Mouse (Mus musculus): ENCODE measurements at regions not wholly inside any gene's neighbourhood (a gene's known extent, or its start where the extent isn't known, plus 50 kb on each side); places are given as distances from the start of the nearest gene placed in this dataset.

DNA sequence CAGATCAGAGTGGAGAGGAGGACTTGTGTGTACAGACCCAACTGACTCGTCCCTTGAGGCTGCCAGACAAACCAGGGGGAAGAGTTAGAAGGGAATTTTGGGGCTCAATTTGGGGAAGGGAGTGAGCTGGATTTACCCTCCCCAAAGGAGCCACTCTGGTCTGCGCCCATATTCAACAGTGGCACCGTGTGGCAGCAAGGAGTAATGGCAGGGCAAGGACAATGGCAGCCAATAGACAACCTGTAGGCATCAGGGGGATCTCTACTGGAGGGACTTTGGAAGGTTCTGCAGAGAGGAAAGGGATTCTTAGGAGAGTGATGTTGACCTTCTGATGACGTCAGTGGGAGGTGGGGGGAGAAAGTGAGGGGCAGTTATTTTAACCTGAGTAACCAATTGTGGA lies 1590.7 kb upstream of the Gulo start:
- no peak for ATAC-seq (ENCODE audit: insufficient number of reproducible peaks, low FRiP score, low TSS enrichment, low read depth)
- H3K27ac ChIP-seq (replicated peaks), result no peak overlapping the region
- no peaks in the 10 kb centered on the region for H3K36me3 ChIP-seq
- H3K4me3 ChIP-seq (replicated peaks), result no peak overlapping the region
- H3K9ac ChIP-seq, result no peak overlapping the region
- no peaks in the 10 kb centered on the region for H3K4me1 ChIP-seq
- H3K4me2 ChIP-seq (replicated peaks), result no peak overlapping the region
- 21% methylated on average over 4 of the region's 4 CpGs for WGBS
- H3K27me3 ChIP-seq, result peaks cover 6% of the 10 kb centered on the region
- no peaks in the 10 kb centered on the region for H3K9me3 ChIP-seq (replicated peaks)

DNA sequence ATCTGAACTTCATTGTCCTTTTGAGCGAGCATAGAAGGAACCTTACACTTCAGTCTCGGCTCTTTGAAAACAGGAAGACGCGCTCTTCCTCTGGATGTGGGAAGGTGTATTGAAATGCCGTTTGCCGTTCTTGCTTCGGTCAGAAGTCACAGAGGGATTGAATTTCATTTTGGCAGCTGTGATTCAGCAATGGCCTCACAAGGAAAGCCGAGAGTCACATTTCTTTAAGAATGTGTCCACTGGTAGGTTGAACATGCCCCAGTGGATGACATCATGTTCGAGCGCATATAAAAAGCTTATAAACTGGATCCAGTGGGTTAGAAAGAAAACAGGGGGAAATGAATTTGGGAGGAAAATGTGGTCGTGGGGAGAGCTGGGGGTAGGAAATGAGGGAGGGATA lies 1579.6 kb upstream of the Gulo start:
- ATAC-seq (ENCODE audit: insufficient number of reproducible peaks, low FRiP score, low TSS enrichment, low read depth), result no peak
- Histone ChIP-seq H3K4me1 (no peaks in the 10 kb centered on the region), H3K9ac (no peak overlapping the region), H3K9me3 (replicated peaks) (no peaks in the 10 kb centered on the region), H3K4me3 (replicated peaks) (no peak overlapping the region), H3K36me3 (no peaks in the 10 kb centered on the region), H3K27ac (replicated peaks) (no peak overlapping the region), H3K4me2 (replicated peaks) (no peak overlapping the region), H3K27me3 (no peaks in the 10 kb centered on the region; the same call in 1 of the 2 replicates)
- 54% methylated on average over 11 of the region's 11 CpGs for WGBS

DNA sequence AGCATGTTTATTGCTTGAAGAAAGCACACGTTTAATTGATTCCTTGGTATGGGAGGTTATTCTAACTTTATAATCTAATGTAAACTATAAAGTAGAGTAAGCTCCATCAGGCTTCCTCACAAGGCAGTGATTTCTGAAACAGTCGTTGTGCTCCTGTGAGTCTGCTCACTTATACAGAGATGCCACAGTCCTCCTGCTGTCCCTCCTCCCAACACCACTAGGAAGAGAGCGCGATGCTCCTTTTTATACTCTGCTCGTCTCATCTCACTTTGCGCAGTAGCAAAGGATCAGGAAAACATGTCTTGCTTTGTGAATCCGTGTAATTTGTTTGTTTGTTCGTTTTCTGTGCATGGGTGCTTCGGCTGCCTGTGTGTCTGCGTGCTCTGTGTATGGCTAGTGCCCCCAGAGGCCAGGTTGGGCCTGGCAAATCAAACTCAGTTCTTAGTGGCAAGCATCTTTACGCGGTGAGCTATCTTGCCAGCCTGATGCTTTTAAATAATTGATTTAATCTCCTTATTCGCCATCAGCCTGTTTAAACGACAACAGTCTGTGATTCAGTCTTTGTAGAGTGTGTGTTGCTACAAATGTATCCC lies 1575.5 kb upstream of the Gulo start:
- WGBS, result 57% methylated on average over 14 of the region's 14 CpGs
- H3K4me2 ChIP-seq (replicated peaks), result no peak overlapping the region
- no peak for ATAC-seq (ENCODE audit: insufficient number of reproducible peaks, low FRiP score, low TSS enrichment, low read depth)

DNA sequence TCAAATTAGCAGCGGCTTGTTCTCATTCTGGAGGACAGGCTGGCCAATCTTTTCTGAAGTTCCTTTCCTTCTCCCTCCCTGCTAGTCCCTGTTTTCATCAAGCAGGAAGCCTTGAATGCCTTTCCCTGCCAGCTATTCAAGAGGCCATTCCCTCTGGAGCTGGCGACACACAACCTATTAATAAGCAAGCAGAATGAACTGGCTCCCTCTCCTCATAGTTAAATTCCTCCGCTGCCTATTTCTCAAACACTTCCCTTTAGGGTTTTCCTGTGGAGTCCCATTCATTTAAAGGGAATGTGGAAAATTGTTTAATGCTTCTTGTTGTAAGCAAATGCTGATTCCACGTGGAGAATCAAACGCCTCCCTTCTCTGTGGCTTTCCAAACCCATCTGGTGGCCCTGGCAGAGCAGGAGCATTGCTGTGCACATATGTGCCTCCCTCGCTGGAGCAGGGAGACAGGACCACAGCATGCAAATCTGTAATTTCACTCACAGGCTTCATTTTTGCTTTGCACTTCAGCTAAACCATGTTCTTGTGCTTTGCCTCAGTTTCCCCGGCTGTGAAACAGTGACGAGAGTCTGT lies 1573.3 kb upstream of the Gulo start:
- Histone ChIP-seq H3K4me2 (replicated peaks) (no peak overlapping the region), H3K9ac (no peak overlapping the region), H3K36me3 (no peaks in the 10 kb centered on the region), H3K4me1 (peaks cover 11% of the 10 kb centered on the region), H3K9me3 (replicated peaks) (no peaks in the 10 kb centered on the region), H3K27me3 (no peaks in the 10 kb centered on the region), H3K4me3 (replicated peaks) (no peak overlapping the region), H3K27ac (replicated peaks) (peak overlapping the region; percentile 45)
- 41% methylated on average over 8 of the region's 8 CpGs for WGBS
- peak; percentile 65 for ATAC-seq (ENCODE audit: insufficient number of reproducible peaks, low FRiP score, low TSS enrichment, low read depth)

More for the DNA sequence above, 1575.5 kb upstream of the Gulo start:
- Histone ChIP-seq H3K36me3 (no peaks in the 10 kb centered on the region), H3K9ac (no peak overlapping the region), H3K4me3 (replicated peaks) (no peak overlapping the region), H3K4me1 (peaks cover 11% of the 10 kb centered on the region), H3K27me3 (no peaks in the 10 kb centered on the region), H3K9me3 (replicated peaks) (no peaks in the 10 kb centered on the region), H3K27ac (replicated peaks) (no peak overlapping the region)

DNA sequence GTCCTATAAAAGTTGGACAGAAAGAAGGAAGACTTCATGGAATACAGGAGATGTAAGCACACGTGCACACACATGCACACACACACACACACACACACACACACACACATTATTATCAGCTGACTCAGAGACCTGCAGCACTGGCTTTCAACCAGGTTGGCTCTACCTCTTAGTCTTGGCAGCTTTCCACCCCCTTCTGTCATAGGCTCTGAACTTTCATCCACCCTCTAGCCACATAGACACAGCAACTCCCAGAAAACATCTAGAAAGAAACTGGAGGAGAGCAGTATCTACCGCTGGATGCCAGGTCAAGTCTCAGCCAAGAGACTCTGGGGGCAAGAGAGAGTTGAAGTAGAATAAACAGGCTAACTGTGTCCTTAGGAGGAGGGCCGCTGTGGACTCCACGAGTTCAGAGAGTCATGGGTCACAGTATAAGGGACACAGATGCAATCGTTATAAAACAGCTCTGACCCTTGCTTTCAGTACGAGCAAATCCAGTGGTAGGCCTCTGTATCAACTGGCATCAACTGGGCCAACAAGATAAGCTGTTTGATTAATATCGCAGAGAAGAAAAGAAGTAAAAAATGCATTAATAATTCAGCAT lies 1565.4 kb upstream of the Gulo start:
- Histone ChIP-seq H3K27me3 (0 out of 2 replicates have a peak, but pooled peaks cover 6% of the 10 kb centered on the region), H3K36me3 (no peaks in the 10 kb centered on the region), H3K4me1 (peaks cover 5% of the 10 kb centered on the region; the same call in 1 of the 2 replicates), H3K9ac (no peak overlapping the region), H3K9me3 (replicated peaks) (no peaks in the 10 kb centered on the region), H3K4me3 (replicated peaks) (no peak overlapping the region), H3K4me2 (replicated peaks) (no peak overlapping the region), H3K27ac (replicated peaks) (no peak overlapping the region)
- WGBS, result 68% methylated on average over 7 of the region's 7 CpGs
- no peak for ATAC-seq (ENCODE audit: insufficient number of reproducible peaks, low FRiP score, low TSS enrichment, low read depth)

- H3K9ac ChIP-seq, result no peak overlapping the region
- no peaks in the 10 kb centered on the region for H3K9me3 ChIP-seq (replicated peaks)
- H3K36me3 ChIP-seq, result no peaks in the 10 kb centered on the region
- 48% methylated on average over 12 of the region's 12 CpGs for WGBS
- H3K4me3 ChIP-seq (replicated peaks), result no peak overlapping the region
- 0 out of 2 replicates have a peak, but pooled peaks cover 11% of the 10 kb centered on the region for H3K27me3 ChIP-seq
- H3K4me2 ChIP-seq (replicated peaks), result no peak overlapping the region
- ATAC-seq (ENCODE audit: insufficient number of reproducible peaks, low FRiP score, low TSS enrichment, low read depth), result no peak
- H3K27ac ChIP-seq (replicated peaks), result no peak overlapping the region
- H3K4me1 ChIP-seq, result peaks cover 14% of the 10 kb centered on the region
Measured at GRCm38 (mm10) chr14:67573451-67573995, 1564.5 kb upstream of the Gulo start.

DNA sequence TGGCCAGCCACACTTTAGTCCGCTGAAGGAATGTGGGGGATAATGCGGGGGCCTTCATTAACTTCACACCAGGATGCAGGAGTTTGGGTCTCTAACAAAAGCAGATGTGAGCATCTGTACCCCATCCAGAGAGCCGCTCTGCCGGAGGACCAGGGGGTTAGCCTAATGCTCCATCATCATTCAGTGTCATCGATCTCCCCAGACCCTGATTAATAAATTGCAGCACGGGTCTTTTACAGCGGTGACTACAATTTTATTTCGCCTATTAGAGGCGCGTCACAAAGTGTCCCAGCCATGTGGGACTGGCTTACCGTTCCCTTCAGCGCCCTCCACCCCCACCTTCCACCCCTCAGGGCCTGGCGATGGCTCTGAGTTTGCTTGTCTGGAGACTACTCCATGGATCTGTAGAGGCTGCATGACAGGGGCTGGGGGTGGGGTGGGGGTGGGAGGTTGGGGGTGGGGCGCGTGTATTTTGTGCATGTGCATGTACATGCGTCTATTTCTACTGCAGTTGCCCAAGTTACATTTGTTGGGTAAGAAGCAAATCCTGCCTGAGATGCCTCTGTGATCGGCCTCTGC lies 1560.8 kb upstream of the Gulo start:
- peaks cover 14% of the 10 kb centered on the region for H3K4me1 ChIP-seq
- H3K27ac ChIP-seq (replicated peaks), result no peak overlapping the region
- peaks cover 14% of the 10 kb centered on the region; the same call in 1 of the 2 replicates for H3K27me3 ChIP-seq
- H3K9ac ChIP-seq, result no peak overlapping the region
- no peaks in the 10 kb centered on the region for H3K36me3 ChIP-seq
- no peak overlapping the region for H3K4me2 ChIP-seq (replicated peaks)
- ATAC-seq (ENCODE audit: insufficient number of reproducible peaks, low FRiP score, low TSS enrichment, low read depth), result 0 out of 2 replicates have a peak, but pooled peaks have one; percentile 29
- WGBS, result 27% methylated on average over 17 of the region's 17 CpGs
- H3K4me3 ChIP-seq (replicated peaks), result no peak overlapping the region
- H3K9me3 ChIP-seq (replicated peaks), result no peaks in the 10 kb centered on the region

DNA sequence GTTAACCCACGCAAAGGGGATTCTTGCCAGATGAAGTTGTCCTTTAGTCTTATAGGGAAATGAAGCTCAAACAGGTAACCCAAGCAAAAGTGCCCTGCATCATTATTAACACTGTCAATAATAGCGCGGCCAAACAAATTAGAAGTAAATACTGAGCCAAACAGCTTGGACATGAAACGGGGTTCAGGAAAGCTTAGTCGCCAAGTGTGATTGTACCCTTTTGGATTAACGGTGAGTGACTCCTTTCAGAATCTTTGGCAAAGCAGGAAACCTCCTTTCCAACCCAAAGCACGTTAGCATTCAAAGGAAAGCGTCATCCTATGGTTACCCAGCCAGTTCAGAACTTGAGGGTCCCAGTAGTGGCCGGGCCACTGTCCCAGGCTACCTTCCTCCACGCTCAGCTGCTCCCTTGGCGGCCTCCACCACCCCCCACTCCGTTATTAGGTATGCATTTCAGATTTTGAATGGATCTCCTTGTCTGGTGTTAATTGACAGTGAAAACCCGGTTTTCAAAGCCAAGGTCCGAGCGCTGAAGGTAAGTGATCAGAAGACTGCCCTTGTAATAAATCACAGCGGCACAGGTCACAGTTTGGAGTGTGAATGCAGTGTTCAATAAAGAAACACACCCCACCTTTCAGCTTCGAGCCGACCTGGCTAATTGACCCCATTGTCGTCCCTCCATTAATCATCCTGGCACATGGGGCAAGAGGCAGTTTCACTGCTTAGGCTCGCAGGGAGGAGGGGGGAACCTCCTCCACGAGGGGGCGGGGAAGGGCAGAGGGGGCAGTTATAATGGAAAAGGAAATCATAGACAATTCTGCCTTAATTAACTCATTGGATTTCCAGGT lies 1560.1 kb upstream of the Gulo start:
- 37% methylated on average over 22 of the region's 22 CpGs for WGBS
- H3K4me3 ChIP-seq (replicated peaks), result no peak overlapping the region
- H3K27me3 ChIP-seq, result peaks cover 14% of the 10 kb centered on the region; the same call in 1 of the 2 replicates
- no peak overlapping the region for H3K4me2 ChIP-seq (replicated peaks)
- H3K9me3 ChIP-seq (replicated peaks), result no peaks in the 10 kb centered on the region
- no peak overlapping the region for H3K9ac ChIP-seq
- H3K4me1 ChIP-seq, result peaks cover 14% of the 10 kb centered on the region
- no peak overlapping the region for H3K27ac ChIP-seq (replicated peaks)
- H3K36me3 ChIP-seq, result no peaks in the 10 kb centered on the region
- ATAC-seq (ENCODE audit: insufficient number of reproducible peaks, low FRiP score, low TSS enrichment, low read depth), result no peak

DNA sequence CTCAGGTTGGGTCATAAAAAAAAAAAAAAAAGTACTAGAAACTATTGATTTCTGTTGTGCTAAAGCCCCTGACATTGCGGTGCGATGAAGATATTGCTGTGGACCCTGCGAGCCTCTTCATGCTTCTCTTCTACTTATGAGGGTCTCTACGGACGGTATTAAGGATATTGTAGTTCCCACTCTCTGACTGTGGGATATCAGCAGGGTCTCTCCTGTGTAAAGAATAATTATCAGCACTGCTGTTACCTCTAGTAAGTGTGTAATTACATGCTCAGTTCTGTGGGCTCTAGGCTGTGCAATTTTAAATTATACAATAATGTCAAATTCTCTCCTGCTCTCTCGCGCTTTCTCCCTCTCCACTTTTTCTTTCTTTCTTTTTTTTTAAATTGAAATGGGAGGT lies 1545.9 kb upstream of the Gulo start:
- Histone ChIP-seq H3K9ac (no peak overlapping the region), H3K4me2 (replicated peaks) (no peak overlapping the region), H3K9me3 (replicated peaks) (no peaks in the 10 kb centered on the region), H3K27me3 (no peaks in the 10 kb centered on the region), H3K27ac (replicated peaks) (no peak overlapping the region), H3K4me1 (no peaks in the 10 kb centered on the region), H3K4me3 (replicated peaks) (no peak overlapping the region), H3K36me3 (no peaks in the 10 kb centered on the region)
- no peak for ATAC-seq (ENCODE audit: insufficient number of reproducible peaks, low FRiP score, low TSS enrichment, low read depth)
- WGBS, result 93% methylated on average over 7 of the region's 7 CpGs

- Histone ChIP-seq H3K4me3 (replicated peaks) (no peak overlapping the region), H3K27ac (replicated peaks) (no peak overlapping the region), H3K4me1 (no peaks in the 10 kb centered on the region), H3K9me3 (replicated peaks) (no peaks in the 10 kb centered on the region), H3K4me2 (replicated peaks) (no peak overlapping the region), H3K27me3 (no peaks in the 10 kb centered on the region), H3K36me3 (no peaks in the 10 kb centered on the region), H3K9ac (no peak overlapping the region)
- ATAC-seq (ENCODE audit: insufficient number of reproducible peaks, low FRiP score, low TSS enrichment, low read depth), result no peak
- 75% methylated on average over 6 of the region's 6 CpGs for WGBS
Measured at GRCm38 (mm10) chr14:67550462-67551185, 1541.6 kb upstream of the Gulo start.
